Mouse (Mus musculus) spleen, postnatal 10 days (tissue): ENCODE results near the gene Meis3.
A peak's percentile ranks its signal among the peaks of the same experiment; 100 is the strongest.

Source experiments
- DNase-seq, 2 experiments: peaks; one replicate each; pipeline ENCODE4 v3.0.0; 2021 to 2022; ENCODE audit warnings: low spot score in 2 of 2

The Meis3 gene

DNA sequence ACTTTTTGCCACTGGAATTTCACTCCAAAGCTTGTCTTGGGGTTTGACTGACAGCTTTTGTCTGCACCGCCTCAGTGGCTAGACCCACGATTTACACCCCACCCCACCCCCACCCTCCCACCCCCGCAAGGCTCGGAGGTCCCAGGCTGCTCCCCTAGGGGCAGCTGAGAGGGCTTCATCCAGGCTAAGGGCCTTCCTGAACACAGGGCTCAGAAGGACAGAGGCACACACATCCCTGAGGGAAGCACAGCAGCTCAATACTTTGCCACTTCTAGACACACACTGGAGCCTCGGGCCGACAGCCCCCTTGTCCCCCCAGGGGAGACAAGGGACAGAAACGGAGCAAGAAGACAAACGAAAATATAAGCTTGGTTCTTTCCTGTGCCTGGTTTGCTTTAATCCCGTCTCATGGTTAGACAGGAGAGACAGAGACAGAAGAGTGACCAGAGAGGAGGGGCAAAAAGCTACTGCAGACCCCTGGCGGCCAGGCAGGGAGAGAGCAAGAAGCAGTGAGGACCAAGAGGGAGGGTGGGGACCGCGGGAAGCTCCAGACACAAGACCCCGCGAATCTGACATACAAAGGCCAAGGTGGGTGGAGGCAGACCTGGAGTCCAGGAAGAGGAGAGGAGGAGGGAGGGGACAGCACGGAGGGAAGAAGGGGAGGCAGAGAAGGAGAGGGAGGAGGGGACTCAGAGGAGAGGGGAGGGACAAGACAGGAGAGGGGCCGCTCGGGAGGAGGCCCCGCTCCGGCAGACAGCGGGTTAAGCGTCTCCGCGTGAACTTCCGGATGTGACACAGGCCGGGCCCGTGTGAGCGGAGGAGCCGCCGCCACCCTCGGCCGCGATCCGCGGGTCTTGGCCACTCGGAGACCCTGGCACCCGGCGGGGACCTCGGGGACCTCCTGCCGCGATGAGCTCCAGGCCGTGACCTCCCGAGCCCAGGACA is at the start of gene Meis3:
Gene Meis3, plus strand, starts transcription at position 494 of the 945 bp plus-strand sequence.
- DNase-seq = peak in 1 of 2 experiments; percentile 49

DNA sequence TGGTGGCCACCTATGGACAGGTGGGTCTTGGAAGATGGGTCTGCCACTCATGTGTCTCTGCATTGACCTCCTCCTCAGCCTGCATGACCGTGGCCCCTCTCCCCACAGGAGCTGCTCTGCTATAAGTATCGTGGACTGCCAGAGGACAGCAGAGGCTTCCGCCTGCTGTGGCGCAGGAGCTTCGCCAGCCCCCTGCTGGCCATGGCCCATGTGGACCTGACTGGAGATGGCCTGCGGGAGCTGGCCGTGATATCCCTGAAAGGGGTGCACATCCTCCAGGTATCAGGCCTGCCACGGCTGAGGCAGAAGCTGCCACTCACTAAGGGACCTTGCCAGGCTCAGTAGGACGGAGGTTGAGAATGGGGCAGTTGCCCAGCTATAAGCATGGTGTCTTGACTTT is 49.1 kb upstream of the Meis3 start:
- DNase-seq = no peak

DNA sequence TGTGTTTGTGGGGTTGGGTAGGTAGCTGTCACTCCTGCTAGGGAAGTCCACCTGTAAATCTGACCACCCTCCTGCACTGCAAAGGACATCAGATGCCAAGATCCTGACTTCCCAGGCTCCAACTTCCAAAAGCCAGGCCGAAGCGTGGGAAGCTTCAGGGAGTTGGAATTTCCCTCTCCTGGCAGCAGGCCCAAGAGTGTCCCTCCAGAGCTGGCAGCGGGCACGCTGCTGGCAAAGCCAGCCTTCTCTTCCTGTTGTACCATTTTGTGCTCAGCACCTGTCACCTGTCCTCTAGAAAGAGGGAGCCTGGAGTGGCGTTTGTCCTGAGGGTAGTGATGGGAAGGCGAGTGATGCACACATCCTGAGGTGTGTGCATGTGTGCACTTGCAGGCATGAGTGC is 46.5 kb upstream of the Meis3 start:
- no peak for DNase-seq

DNA sequence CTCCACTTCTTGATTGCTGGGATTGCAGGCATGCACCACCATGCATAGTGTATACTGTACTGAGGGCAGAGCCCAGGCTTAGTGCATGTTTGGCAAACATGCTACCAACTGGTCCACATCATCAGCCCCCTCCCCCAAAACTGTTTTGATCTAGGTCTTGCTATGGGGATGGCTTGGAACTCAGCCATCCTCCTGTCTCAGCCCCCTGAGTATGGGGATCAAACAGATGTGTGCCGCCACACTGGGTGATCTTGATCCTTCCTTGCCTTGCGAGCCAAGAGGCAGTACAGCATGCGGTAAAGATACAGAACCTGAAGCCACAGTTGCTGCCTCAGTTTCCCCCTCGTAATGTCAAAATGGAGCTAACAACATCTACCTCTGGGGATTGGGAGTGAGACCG is 46.0 kb upstream of the Meis3 start:
- no peak for DNase-seq

DNA sequence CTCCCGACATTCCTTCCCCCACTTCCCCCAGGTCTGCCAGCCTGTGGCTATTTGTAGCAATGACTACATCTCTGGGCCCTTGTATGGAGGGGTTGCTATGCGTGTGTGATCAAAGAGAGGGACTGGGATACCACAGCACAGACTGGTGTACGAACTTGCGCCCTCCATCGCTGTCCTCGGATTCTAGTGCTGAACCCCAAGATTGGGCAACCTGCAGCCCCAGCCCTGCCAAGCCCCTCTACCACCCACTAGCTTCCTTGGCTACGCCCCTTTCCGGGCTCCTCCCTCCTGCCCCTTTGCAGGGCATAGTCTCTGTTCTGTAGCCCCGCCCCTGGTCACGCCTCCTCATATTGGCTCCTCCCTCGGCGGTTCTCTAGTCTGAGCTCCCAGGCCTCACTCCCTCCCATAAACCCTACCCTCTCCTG is 45.5 kb upstream of the Meis3 start, which contains the start of gene Slc8a2:
Gene Slc8a2, plus strand, starts transcription at position 406 of the 425 bp plus-strand sequence.
- peak in 1 of 2 experiments; percentile 74 for DNase-seq

DNA sequence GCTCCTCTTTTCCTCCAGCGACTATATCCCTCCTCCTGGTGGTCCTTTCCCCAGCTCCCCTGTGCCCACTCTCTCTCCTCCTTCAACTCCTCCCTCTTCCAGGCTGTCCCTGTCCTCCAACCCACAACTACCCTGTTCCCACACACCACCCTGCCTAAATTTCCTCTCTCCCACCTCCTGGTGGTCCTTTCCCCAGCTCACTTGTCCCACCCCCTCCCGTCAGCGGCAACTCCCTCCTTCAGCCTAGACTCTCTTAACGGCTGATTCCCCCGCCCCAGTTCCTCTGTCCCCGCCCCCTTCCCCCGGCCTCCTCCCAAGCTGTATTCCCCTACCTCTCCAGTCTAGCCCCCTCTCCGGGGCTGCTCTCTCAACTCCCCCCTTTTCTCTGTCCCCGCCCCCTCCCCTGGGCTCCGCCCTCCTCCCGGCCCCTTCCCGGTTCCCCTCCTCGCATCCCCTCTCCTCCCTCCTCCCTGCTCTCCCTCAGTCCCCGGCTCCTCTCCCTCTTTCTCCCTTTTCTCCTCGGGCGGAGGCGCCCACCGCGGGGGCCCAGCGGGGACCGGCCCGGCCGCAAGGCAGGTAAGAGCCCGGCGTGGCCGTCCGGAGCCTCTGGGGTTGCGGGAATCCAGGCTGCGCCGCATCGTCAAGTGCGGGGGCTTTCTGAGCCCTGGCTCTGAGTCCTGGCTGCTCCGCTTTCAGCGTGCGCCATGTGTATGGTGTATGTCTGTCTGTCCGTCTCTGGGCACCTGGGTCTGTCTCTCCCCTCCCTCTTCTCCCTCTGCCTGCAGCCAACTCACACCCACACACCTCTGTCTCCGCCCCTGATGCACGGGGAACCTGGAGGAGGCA is 44.8 kb upstream of the Meis3 start:
- DNase-seq = no peak

DNA sequence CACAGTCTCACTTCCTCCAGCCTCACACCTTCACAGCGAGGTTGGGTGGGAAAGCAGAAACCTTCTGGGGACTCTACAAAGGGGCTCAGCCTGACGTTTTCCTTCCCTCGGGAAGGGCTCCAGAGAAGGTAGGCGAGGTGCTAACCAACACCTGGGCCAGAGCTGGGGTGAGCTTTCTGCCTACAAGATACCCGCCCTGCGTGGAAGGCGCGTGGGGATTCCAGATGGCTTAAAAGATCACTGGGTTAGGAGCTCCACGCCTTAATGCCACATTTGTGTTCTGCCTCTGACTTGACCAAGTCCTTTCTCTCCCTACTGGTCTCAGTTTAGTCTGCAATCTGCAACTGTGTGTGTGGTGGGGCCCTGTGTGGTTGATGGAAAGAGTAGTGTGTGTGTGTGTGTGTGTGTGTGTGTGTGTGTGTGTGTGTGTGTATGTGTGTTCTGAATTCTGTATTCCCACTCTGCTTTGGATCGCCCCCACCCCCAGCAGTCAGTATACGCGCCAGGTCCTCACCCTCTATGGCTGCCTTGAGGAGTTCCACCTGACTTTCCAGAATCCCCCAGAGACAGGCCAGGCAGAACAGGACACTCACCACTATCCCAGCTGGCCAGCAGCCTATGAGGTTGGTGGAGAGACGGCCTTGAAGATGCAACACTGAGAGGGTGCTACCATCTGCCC is 43.8 kb upstream of the Meis3 start:
- DNase-seq = no peak

DNA sequence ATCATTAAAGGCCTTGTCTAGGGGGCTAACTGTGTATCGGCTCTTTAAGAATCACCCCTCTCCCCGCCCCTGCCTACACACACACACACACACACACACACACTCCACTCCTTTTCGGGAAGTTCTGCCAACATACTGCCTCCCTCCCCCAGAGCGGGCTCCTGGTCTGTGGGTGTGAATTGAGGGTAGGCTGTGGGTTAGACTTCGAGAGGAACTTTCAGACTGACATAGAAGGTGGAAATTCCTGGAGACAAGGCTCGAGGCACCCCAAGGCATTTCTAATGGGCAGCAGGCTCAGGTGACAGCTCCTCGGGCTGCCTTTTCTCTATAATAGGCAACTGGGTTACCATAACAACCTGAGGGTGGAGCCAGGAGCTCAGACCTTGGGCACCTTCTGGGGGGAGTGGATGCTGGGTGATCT is 42.7 kb upstream of the Meis3 start:
- no peak for DNase-seq

DNA sequence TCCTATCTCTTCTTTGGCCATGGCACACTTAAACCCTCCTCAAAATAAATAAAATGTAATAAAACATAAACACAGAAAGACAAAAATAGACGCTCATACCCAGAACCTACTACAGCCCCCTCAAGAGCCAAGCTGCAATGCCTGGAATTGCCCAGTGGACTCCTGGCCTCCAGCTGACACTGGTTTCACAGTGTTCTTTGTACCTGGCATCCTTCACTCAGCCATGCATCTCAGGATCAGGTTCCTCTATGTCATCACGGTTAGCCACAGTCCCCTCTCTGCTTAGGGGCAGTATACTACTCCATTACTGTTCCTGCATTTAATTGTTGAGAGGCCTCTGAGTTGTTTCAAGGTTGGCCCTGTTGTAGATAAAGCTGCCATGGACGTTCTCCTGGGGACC is 42.0 kb upstream of the Meis3 start:
- DNase-seq = no peak

DNA sequence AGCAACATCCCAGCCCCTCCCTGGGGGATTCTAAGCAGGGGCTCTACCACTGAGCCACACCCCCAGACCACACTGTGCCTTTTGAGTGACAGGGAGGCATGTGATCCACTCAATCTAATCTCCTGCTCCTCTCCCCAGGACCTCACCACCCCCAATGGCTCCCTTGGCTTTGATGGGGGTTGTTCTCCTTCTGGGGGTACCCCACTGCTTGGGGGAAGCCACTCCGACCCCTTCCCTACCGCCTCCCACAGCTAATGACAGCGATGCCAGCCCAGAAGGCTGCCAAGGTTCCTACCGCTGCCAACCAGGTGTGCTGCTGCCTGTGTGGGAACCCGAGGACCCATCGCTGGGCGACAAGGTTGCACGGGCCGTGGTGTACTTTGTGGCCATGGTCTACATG is 41.2 kb upstream of the Meis3 start:
- no peak for DNase-seq

DNA sequence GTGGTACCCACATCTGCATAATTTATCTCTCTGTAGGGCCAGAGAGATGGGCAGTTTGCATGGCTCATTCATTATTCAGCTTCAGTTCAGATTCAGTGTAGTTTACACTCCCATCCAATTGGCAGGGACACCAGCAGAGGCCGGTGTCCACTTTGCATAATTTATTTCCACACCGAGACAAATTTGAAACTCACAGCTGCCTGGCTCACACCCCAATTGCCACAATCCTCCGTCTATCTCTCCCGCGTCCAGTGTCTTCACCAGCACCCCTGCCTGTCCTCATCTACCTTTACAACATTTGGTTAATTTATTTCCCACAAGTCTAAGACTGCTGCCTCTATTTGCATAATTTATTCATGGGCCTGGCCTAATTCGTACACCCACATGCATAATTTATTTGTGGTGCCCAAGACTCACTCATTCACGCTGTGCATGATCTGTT is 39.9 kb upstream of the Meis3 start:
- no peak for DNase-seq

DNA sequence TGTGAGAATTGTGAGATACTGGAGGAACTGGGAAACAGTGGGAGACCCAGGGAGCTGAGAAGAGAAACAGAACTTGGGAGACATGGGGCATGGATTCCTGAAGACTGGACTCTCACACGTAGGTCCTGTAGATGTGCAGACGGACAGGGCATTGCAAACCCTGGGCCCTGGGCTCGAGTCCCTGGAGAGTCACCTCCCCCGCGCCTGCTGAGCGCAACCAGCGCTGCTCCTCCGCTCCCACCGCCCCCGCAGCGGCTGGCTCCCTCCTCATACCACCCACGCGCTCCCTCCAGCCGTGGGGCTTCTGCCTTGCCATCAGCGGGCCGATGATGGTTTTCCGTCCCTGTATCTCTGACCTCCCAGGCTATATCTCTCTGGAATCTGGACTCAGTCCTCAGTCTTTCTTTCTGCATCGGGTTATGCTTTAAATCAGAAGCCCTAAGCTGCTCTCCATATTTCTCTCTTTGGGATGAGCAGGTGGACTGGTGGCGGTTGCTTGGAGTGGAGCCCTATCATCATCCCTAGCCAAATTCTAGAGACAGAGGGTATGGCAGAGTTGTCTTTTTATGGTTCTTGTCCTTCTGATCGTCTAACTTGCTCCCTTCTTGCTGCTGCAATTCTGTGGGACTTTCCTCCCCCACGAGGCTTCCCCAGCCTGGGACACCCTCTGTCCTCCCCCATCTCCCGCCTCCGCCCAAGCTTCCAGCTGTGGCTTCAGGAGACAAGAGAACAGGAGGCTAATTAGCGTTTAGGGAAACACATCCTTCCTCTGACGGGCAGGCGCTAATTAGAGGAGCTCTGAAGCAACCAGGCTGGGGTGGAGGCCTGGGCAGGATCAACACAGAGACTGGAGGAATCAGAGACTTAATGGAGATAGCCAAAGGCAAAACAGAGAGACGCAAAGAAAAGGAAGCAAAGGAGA is 28.1 kb upstream of the Meis3 start:
- no peak for DNase-seq

DNA sequence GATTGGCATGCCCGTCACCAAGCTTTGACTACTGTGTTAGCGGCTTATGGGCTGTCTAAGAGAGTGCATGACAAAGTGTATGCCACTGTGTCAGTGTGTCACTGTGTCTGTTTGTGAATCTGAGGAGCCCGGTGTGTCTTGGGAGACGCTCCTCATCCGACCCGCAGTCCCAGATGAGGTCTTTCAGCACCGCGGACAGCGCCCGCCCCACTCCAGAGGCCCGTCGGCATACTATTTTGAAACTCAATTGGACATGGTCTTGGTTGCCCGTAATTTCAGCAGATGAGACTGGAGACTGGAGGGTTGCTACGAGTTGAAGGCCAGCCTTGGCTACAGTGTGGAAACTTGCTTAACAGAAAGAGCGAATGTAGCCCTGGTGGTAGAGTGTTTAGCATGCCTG is 27.2 kb upstream of the Meis3 start:
- DNase-seq = peak; percentile 37 to 78

DNA sequence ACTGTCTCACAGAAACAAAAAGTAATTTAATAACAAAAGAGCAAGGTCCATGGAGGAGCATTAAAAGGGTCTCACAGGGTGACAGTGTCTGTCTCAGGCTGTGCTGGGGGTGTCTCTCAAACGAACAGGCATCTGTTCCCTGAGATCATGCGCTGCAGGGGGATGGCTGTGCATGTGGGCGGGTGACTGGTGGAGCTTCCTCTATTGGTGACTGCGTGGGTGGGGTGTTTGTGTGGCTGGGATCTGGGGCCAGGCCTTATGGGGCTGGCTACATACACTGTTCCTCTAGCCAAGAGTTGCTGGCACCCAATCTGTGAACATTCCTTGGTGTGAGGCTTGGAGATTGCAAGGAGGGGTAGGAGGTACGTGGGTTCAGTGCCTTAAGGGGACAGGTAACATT is 25.6 kb upstream of the Meis3 start:
- no peak for DNase-seq

DNA sequence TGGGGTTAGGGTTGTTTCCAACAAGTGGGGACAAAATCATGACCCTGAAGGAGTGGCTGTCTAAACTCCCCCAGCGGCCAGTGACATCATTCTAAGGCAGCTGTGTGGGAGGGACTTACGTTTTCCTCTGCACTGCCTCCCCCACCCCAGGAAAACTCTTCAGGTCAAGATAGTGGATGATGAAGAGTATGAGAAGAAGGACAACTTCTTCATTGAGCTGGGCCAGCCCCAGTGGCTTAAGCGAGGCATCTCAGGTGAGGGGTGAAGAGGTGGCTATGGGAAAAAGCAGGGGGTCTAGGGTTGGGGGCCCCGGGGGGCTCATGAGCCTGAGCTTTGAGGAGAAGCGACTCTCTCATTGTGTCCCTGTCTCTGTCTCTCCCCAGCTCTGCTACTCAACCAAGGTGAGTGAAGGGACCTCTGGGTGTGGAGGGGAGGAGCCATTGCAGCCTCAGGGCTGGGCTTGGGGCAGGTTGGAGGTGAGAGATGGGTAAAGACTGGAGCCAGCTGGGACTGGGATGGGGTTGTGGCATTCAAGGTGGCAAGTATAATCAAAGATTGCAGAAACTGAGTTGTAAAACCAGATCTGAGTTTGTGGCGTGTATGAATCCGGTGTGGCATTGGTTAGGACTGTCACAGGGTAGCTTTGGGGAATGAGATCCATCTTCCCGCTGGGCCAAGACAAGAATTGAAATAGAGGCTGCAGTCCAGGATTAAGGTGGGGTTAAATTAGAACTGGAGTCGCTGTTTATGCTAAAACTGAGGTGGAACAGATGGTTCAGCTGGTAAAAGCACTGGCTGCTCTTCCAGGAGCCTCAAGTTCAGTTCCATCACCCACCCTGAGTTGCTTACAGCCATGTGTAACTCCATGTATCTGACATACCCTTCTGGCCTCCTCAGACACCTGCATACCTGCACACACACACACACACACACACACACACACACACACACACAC is 24.4 kb upstream of the Meis3 start:
- DNase-seq = no peak

DNA sequence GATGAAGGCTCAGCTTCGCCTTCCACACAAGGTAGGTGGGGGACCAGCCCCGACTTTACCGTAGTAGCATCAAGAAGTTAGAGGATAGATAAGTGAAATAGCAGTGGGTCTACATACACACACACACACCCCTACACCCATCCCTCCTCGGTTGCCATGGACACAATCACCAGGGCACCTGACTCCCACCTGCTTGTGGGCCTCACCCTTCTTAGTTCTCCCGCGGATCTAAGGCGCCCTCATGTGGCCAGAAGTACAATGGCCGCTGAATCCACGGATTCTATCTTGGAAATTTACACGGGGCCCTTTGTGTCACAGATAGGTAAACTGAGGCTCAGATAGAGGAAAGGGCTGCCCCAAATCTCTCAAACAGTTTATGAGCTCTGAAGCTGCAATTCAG is 21.4 kb upstream of the Meis3 start:
- peak; percentile 37 to 64 for DNase-seq

DNA sequence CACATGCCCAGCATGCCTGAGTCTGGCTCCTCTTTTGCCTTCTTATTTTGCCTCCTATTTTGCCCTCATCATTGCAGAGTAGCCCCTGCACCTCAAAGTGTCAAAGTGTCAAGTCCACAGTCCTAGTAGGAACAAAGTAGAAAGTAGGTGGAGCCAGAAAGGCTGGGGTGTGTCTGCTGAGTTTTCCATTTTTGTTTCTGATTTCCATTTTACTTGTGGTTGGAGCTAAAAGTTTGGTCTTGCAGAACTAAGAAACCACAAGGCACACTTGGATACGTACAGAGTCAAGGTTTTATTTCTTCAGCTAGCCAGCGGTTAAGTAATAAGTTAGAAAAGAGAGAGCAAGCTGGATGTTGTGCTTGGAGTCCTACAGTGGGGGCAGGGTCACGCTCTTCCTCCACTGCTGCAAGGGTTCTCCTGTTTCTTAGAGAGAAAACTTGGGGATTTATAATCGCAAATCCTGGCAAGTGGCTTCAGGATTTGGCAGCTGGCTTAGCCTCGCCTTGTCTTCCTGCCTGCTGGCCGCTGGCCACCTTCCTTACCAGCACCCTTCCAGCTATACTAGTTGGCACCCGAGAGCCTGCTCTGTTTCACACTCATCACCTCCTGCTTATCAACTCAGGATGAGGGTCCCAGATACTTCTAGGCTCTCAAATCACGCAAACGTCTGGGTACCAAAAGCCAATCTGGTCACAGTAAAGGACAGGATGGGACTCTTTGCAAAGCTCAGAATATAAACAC is 19.6 kb upstream of the Meis3 start:
- no peak for DNase-seq

DNA sequence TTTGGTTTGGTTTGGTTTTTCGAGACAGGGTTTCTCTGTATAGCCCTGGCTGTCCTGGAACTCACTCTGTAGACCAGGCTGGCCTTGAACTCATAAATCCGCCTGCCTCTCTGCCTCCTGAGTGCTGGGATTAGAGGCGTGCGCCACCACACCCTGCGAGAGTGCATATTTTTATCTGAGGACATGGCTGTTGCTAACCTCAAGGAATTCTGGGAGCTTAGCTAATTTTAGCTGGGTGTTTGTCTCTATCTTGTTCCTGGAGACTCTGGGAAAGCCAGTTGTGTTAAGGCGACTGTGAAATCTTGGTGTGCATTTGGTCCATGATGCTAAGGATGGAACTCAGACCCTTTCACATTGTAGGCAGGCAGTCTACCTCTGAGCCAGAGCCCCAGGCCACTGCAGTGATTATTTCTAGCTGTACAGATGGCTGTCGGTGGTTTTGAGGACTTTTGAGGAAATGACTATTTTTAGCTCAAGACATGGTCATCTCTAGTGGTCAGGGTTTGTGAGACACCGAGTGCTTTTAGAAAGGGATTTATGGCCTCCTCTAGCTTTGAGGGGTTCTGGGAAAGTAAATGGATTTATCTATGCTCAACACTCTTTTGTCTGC is 18.7 kb upstream of the Meis3 start:
- no peak for DNase-seq

DNA sequence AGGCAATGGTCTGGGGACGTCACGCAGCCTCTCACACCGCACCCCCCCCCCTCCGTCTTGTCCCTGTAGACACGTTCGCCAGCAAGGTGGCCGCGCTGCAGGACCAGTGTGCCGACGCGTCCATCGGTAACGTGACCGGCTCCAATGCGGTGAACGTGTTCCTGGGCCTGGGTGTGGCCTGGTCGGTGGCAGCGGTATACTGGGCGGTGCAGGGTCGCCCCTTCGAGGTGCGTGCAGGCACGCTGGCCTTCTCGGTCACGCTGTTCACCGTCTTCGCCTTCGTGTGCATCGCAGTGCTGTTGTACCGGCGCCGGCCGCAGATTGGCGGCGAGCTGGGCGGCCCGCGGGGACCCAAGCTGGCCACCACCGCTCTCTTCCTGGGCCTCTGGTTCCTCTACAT is 16.2 kb upstream of the Meis3 start:
- DNase-seq = no peak
